Mouse (Mus musculus) kidney, embryonic 16.5 days (tissue): ENCODE measurements around the gene 1810009A15Rik. TPM values are rescaled to one million over a fixed set of nuclear protein-coding genes. Genes with fewer than 3 reads are reported as not detected.

Experiments
- ATAC-seq: fragments of 200-750 bp; cut with Nextera tagmentation; 2 replicates; pipeline ENCODE4 v1.8.0; 2017; ENCODE audit warnings: moderate TSS enrichment; ENCODE audit not compliant: low FRiP score, low TSS enrichment
- H3K27ac ChIP-seq: fragments of 300-500 bp; sonication (generic); 2 replicates; pipeline ENCODE4 v1.5.1; 2014; ENCODE audit warnings: low read length
- H3K27me3 ChIP-seq: fragments of 300-500 bp; sonication (generic); 2 replicates; pipeline ENCODE4 v1.6.1; 2014; ENCODE audit warnings: low read length, control low read depth, mixed read lengths; ENCODE audit not compliant: insufficient read depth
- H3K36me3 ChIP-seq: fragments of 300-500 bp; sonication (generic); 2 replicates; pipeline ENCODE4 v1.6.1; 2014; ENCODE audit warnings: low read length, control low read depth, mixed read lengths; ENCODE audit not compliant: insufficient read depth
- H3K4me1 ChIP-seq: fragments of 300-500 bp; sonication (generic); 2 replicates; pipeline ENCODE4 v1.6.1; 2014; ENCODE audit warnings: low read length, control low read depth, mixed read lengths; ENCODE audit not compliant: insufficient read depth
- H3K4me2 ChIP-seq: fragments of 300-500 bp; sonication (generic); replicated peaks from 2 replicates; pipeline ENCODE4 v1.6.1; 2014; ENCODE audit warnings: low read depth, low read length
- H3K4me3 ChIP-seq: fragments of 300-500 bp; sonication (generic); 2 replicates; pipeline ENCODE4 v1.5.1; 2014; ENCODE audit warnings: mild to moderate bottlenecking, low read length
- H3K9ac ChIP-seq: fragments of 300-500 bp; sonication (generic); replicated peaks from 2 replicates; pipeline ENCODE4 v1.6.1; 2014; ENCODE audit warnings: low read length
- H3K9me3 ChIP-seq: fragments of 300-500 bp; sonication (generic); 2 replicates; pipeline ENCODE4 v1.6.1; 2016; ENCODE audit warnings: low read length, control low read depth
- WGBS: fragments of 180-500 bp; shearing (Covaris S2); extraction: QIAGEN DNeasy Blood & Tissue Kit; methylation state at CpG from one replicate; pipeline ENCODE4 v1.1.7; 2014; 5-methylcytosine and 5-hydroxymethylcytosine counted together
- polyA plus RNA-seq: library from polyadenylated mRNA; unstranded; fragments of >200 nt; fragmentation: Nextera tagmentation; extraction: Ambion mirVana; gene quantifications from 2 replicates; pipeline ENCODE4 v1.2.1, GENCODE M21; 2015

Gene 1810009A15Rik
- polyA plus RNA-seq, 1 experiment from 2014 or later: 93.0 TPM

GRCm38 (mm10) chr19:8872266-8872840, 16.3 kb upstream of the 1810009A15Rik start:
- H3K36me3 ChIP-seq: peaks cover 35% of the 10 kb centered on the region
- peak overlapping the region; percentile 99 for H3K4me3 ChIP-seq
- H3K27ac ChIP-seq: peak overlapping the region; percentile 89
- WGBS: 64% methylated on average over 10 of the region's 10 CpGs
- H3K27me3 ChIP-seq: no peaks in the 10 kb centered on the region
- H3K4me2 ChIP-seq: peak overlapping the region; percentile 90
- no peak for ATAC-seq
- no peaks in the 10 kb centered on the region for H3K9me3 ChIP-seq
- peak overlapping the region; percentile 99 for H3K9ac ChIP-seq
- H3K4me1 ChIP-seq: peaks cover 10% of the 10 kb centered on the region

GRCm38 (mm10) chr19:8875031-8875430, 13.6 kb upstream of the 1810009A15Rik start:
- Histone ChIP-seq H3K27me3 (no peaks in the 10 kb centered on the region), H3K27ac (no peak overlapping the region), H3K4me1 (peaks cover 17% of the 10 kb centered on the region), H3K4me2 (no peak overlapping the region), H3K4me3 (no peak overlapping the region), H3K36me3 (peaks cover 45% of the 10 kb centered on the region), H3K9me3 (no peaks in the 10 kb centered on the region), H3K9ac (no peak overlapping the region)
- 93% methylated on average over 7 of the region's 7 CpGs for WGBS
- ATAC-seq: no peak

- under 1% methylated on average over 42 of the region's 42 CpGs for WGBS
- peak within 1 kb of the TSS; percentile 87 for H3K27ac ChIP-seq
- H3K9ac ChIP-seq: peak within 1 kb of the TSS; percentile 92
- H3K27me3 ChIP-seq: no peaks in the 10 kb centered on the region
- peaks cover 10% of the 10 kb centered on the region for H3K4me1 ChIP-seq
- peak within 1 kb of the TSS; percentile 92 for H3K4me3 ChIP-seq
- peaks cover 23% of the 10 kb centered on the region for H3K36me3 ChIP-seq
- H3K9me3 ChIP-seq: no peaks in the 10 kb centered on the region
- peak; percentile 98 for ATAC-seq
- H3K4me2 ChIP-seq: peak within 1 kb of the TSS; percentile 83
Observed at GRCm38 (mm10) chr19:8880311-8881033, 8.2 kb upstream of the 1810009A15Rik start, which contains the start of gene Uqcc3. Uqcc3 (minus strand) TSS chr19:8880923.

GRCm38 (mm10) chr19:8881034-8881392, 7.6 kb upstream of the 1810009A15Rik start:
- Histone ChIP-seq H3K9me3 (no peaks in the 10 kb centered on the region), H3K9ac (peak overlapping the region; percentile 92), H3K27ac (no peak overlapping the region), H3K4me2 (peak overlapping the region; percentile 83), H3K4me1 (peaks cover 10% of the 10 kb centered on the region), H3K27me3 (no peaks in the 10 kb centered on the region), H3K4me3 (peak overlapping the region; percentile 92), H3K36me3 (peaks cover 18% of the 10 kb centered on the region)
- WGBS: 19% methylated on average over 3 of the region's 3 CpGs
- ATAC-seq: 0 out of 2 replicates have a peak, but pooled peaks have one; percentile 19

- Histone ChIP-seq H3K27me3 (no peaks in the 10 kb centered on the region), H3K36me3 (no peaks in the 10 kb centered on the region), H3K9me3 (no peaks in the 10 kb centered on the region), H3K4me2 (no peak within 1 kb of the TSS), H3K27ac (no peak within 1 kb of the TSS), H3K4me1 (peaks cover 18% of the 10 kb centered on the region), H3K9ac (no peak within 1 kb of the TSS), H3K4me3 (no peak within 1 kb of the TSS)
- ATAC-seq: no peak
- WGBS: 87% methylated on average over 3 of the region's 3 CpGs
Observed at GRCm38 (mm10) chr19:8883616-8884015, 5.0 kb upstream of the 1810009A15Rik start, which contains the start of the genes Lbhd1 and Gm49403. Lbhd1 (plus strand) TSS chr19:8883732. Gm49403 (plus strand) TSS chr19:8883930.

- H3K4me1 ChIP-seq: peaks cover 17% of the 10 kb centered on the region
- H3K36me3 ChIP-seq: peaks cover 13% of the 10 kb centered on the region; the same call in 1 of the 2 replicates
- H3K27me3 ChIP-seq: no peaks in the 10 kb centered on the region
- ATAC-seq: no peak
- no peaks in the 10 kb centered on the region for H3K9me3 ChIP-seq
- H3K4me2 ChIP-seq: peak overlapping the region; percentile 88
- peak overlapping the region; percentile 81; the same call in 1 of the 2 replicates for H3K4me3 ChIP-seq
- H3K27ac ChIP-seq: peak overlapping the region; percentile 86
- 54% methylated on average over 1 of the region's 1 CpGs for WGBS
- peak overlapping the region; percentile 92 for H3K9ac ChIP-seq
Observed at GRCm38 (mm10) chr19:8886916-8887584, 1.6 kb upstream of the 1810009A15Rik start.

GRCm38 (mm10) chr19:8887585-8888463, 829 bp upstream of the 1810009A15Rik start:
- Histone ChIP-seq H3K9ac (peak overlapping the region; percentile 92), H3K9me3 (no peaks in the 10 kb centered on the region), H3K4me2 (peak overlapping the region; percentile 88), H3K4me3 (peak overlapping the region; percentile 81), H3K27ac (peak overlapping the region; percentile 86), H3K36me3 (peaks cover 13% of the 10 kb centered on the region; the same call in 1 of the 2 replicates), H3K4me1 (peaks cover 17% of the 10 kb centered on the region), H3K27me3 (no peaks in the 10 kb centered on the region)
- whole genome bisulfite sequencing: 15% methylated on average over 19 of the region's 19 CpGs
- no peak for ATAC-seq

GRCm38 (mm10) chr19:8892829-8893766, 4.4 kb downstream of the 1810009A15Rik start, which contains the start of gene Ints5:
Ints5 (plus strand) TSS chr19:8893005.
- Histone ChIP-seq H3K9ac (peak within 1 kb of the TSS; percentile 96), H3K27me3 (no peaks in the 10 kb centered on the region), H3K4me3 (peak within 1 kb of the TSS; percentile 85), H3K36me3 (peaks cover 25% of the 10 kb centered on the region), H3K4me2 (peak within 1 kb of the TSS; percentile 81), H3K9me3 (no peaks in the 10 kb centered on the region), H3K4me1 (peaks cover 24% of the 10 kb centered on the region), H3K27ac (peak within 1 kb of the TSS; percentile 84)
- peak; percentile 42 for ATAC-seq
- 2% methylated on average over 54 of the region's 54 CpGs for WGBS
